Mouse (Mus musculus): ENCODE results near the gene Ccdc7a. TPM values are rescaled to one million over a fixed set of nuclear protein-coding genes. Genes with fewer than 3 reads are reported as not detected.

Ccdc7a gene
- polyA plus RNA-seq, 1 experiment: not detected

DNA sequence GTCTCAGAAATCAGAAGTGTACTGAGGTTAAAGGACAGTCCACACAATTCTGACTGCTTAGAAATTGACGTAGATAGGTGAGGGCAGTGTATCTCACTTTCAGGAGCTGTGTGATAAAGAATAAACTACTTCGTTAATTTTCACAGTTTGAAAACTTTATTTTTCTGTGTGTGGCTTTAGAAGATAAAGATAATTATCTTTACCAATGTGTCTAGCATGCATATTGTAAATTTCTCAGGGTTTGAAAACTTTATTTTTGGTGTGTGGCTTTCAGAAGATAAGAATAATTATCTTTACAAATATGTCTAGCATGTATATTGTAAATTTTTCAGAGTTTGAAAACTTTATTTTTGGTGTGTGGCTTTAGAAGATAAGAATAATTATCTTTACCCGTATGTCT lies 376.6 kb downstream of the Ccdc7a start:
- no peaks in the 10 kb centered on the region for H3K36me3 ChIP-seq (ENCODE audit: control insufficient read depth, insufficient read depth, low read length)
- H3K27ac ChIP-seq (ENCODE audit: insufficient read depth, low read depth, low read length): no peak overlapping the region
- no peak for DNase-seq
- peaks cover 3% of the 10 kb centered on the region; the same call in 1 of the 2 replicates for H3K4me1 ChIP-seq (ENCODE audit: control insufficient read depth, insufficient read depth, low read length)
- 66% methylated on average over 3 of the region's 3 CpGs for WGBS
- no peak for TF ChIP-seq POLR2A (IDR thresholded peaks at IDR 0.05; ENCODE audit: low read depth, low read length)
- no peak for TF ChIP-seq CTCF (conservative IDR thresholded peaks at IDR 0.05; ENCODE audit: insufficient read depth, insufficient read length, low read depth, low read length)
- no peak overlapping the region for H3K4me3 ChIP-seq (ENCODE audit: insufficient read depth, low read depth, low read length)
- H3K27me3 ChIP-seq (replicated peaks; ENCODE audit: control insufficient read depth, insufficient read depth, low read length): no peaks in the 10 kb centered on the region

DNA sequence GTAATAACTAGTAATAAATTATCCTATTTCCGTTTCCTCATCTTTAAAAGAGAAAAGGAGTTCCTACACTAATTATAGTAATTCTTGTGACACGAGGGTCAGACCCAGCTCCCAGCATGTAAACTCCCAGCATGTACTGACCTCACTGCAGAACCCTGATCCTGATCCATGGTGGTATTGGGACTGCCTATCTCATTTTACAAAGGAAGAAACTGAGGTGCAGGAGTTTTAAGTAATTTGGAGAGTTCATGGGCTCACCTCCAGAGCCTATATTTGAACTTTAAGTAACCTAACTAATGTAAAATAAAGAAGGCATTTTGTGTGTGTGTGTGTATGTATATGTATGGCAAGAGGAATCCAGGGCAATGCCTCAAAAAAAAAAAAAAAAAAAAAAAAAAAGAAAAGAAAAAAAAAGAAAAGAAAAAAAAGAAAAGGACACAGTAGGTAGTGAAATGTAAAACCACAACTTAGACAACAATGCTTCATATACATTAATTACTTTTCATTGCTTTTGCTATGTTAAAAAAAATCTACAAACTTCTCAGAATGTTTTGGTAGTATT lies 378.8 kb downstream of the Ccdc7a start:
- Histone ChIP-seq H3K4me1 (ENCODE audit: control insufficient read depth, insufficient read depth, low read length) (peaks cover 3% of the 10 kb centered on the region; the same call in 1 of the 2 replicates), H3K27ac (ENCODE audit: insufficient read depth, low read depth, low read length) (peak overlapping the region; percentile 95), H3K36me3 (ENCODE audit: control insufficient read depth, insufficient read depth, low read length) (no peaks in the 10 kb centered on the region), H3K27me3 (replicated peaks; ENCODE audit: control insufficient read depth, insufficient read depth, low read length) (no peaks in the 10 kb centered on the region), H3K4me3 (ENCODE audit: insufficient read depth, low read depth, low read length) (peak overlapping the region; percentile 92)
- no peak for TF ChIP-seq CTCF (conservative IDR thresholded peaks at IDR 0.05; ENCODE audit: insufficient read depth, insufficient read length, low read depth, low read length)
- TF ChIP-seq POLR2A (IDR thresholded peaks at IDR 0.05; ENCODE audit: low read depth, low read length): no peak
- WGBS: 0% methylated on average over 2 of the region's 2 CpGs
- no peak for DNase-seq

DNA sequence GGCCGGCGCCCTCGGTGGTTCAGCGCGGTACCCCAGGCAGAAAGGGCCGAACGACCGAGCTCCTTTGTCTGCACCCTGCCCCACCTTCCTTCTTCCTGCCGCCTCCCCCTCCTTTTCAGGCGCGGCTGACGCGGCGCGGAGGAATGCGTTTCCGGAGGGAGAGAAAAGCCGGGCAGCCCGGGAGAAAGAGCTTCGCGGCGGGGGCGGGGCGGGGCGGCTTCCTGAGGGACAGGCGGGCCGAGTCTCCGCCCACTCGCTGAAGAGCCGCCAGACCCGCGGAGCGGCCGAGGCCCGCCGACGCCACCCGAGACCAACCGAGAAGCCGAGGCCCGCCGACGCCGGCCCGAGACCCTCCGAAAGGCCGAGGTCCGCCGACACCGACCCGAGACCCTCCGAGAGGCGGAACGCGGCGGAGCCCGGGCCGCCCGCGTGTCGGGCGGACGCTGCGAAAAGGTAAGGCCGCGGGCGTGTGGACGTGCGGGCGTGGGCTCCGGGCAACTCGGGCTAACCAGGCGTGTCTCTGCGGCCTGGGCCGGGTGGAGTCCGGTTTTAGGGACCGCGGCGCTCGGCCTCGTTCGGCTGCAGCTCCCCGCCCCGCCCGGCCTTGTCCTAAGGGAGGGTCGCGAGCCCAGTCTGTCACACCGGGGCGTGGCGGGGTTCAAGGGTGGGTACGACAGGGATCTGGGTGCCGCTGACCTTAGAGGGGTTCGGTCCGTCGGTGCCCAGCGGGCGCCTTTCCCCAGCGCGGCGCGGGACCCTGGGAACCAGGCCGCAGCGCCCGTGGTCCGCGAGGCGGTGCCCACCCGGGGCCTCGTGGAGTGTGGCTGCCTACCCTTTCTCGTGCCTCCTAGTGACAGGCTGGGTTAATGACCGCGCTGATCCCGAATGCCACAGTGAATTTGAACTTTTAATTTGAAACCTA lies 379.5 kb downstream of the Ccdc7a start, which contains the start of gene Itgb1:
TSS of gene Itgb1 (plus strand) at position 148 of the 922 bp plus-strand sequence.
- H3K27me3 ChIP-seq (replicated peaks; ENCODE audit: control insufficient read depth, insufficient read depth, low read length): no peaks in the 10 kb centered on the region
- peaks cover 4% of the 10 kb centered on the region; the same call in 1 of the 2 replicates for H3K4me1 ChIP-seq (ENCODE audit: control insufficient read depth, insufficient read depth, low read length)
- peak; percentile 97 for DNase-seq
- H3K36me3 ChIP-seq (ENCODE audit: control insufficient read depth, insufficient read depth, low read length): no peaks in the 10 kb centered on the region
- under 1% methylated on average over 109 of the region's 113 CpGs for WGBS
- peak within 1 kb of the TSS; percentile 99 for H3K27ac ChIP-seq (ENCODE audit: insufficient read depth, low read depth, low read length)
- TF ChIP-seq CTCF (conservative IDR thresholded peaks at IDR 0.05; ENCODE audit: insufficient read depth, insufficient read length, low read depth, low read length): 0 out of 2 replicates have a peak, but pooled peaks have one; percentile 22
- TF ChIP-seq POLR2A (IDR thresholded peaks at IDR 0.05; ENCODE audit: low read depth, low read length): peak; percentile 84
- peak within 1 kb of the TSS; percentile 92 for H3K4me3 ChIP-seq (ENCODE audit: insufficient read depth, low read depth, low read length)

DNA sequence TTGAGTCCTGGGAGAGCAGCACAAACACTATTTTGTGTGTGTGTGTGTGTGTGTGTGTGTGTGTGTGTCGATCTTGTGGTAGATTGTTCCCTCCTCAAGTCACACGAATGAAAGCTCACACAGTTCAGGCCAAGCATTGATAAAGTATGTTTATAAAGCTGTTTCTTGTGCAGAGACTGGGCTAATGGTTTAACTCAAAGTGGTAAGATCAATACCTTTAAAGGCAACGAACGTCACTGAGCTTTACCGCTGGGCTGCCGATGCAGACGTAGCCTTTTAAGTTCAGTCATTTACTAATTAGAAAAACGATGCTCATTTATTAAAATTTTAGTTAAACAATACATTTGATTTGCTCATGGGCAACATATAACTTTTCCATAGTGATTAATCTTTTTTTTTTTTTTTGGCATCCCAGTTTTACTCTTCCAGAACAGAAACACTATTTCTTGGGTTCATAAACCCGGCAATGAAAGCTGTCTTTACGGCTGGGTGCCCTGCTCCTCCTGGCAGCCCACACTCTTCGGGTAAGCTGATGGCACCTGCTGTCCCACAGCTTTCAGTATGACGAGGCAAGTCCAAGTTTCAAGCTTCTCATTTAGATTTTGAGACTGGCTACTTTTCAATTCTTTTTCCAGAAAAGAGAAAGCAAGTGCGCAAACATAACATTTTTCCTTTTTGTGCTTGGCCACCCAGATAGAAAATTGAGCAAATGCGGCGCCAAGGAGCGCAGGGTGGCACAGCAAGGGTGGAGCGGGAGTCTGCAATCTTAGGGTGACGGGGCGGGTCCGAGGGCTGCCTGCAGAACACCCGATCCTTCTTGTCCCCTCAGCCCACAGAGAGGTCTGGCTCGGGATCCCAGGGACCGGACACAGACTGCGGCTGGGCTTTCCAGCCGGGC lies 380.5 kb downstream of the Ccdc7a start:
- 9% methylated on average over 25 of the region's 25 CpGs for WGBS
- Histone ChIP-seq H3K4me1 (ENCODE audit: control insufficient read depth, insufficient read depth, low read length) (peaks cover 11% of the 10 kb centered on the region; the same call in 1 of the 2 replicates), H3K27me3 (replicated peaks; ENCODE audit: control insufficient read depth, insufficient read depth, low read length) (no peaks in the 10 kb centered on the region), H3K4me3 (ENCODE audit: insufficient read depth, low read depth, low read length) (peak overlapping the region; percentile 92), H3K36me3 (ENCODE audit: control insufficient read depth, insufficient read depth, low read length) (no peaks in the 10 kb centered on the region), H3K27ac (ENCODE audit: insufficient read depth, low read depth, low read length) (peak overlapping the region; percentile 99)
- TF ChIP-seq POLR2A (IDR thresholded peaks at IDR 0.05; ENCODE audit: low read depth, low read length): no peak
- no peak for TF ChIP-seq CTCF (conservative IDR thresholded peaks at IDR 0.05; ENCODE audit: insufficient read depth, insufficient read length, low read depth, low read length)
- DNase-seq: no peak

Other genes starting within 250 kb of the Ccdc7a start
- gene Ccdc7b, start 1.6 kb upstream of the Ccdc7a start, polyA plus RNA-seq (2012; rRNA removed): not detected in 2 replicates
- gene Gm10999, start 66.1 kb upstream of the Ccdc7a start, polyA plus RNA-seq (2012; rRNA removed): not detected in 2 replicates
- gene 2610044O15Rik8, start 168.9 kb upstream of the Ccdc7a start, polyA plus RNA-seq (2012; rRNA removed): 1.5 and 3.4 TPM in 2 replicates